Mouse (Mus musculus) ES-E14 (cell line): ENCODE results near the gene Ess2. TPM values are rescaled to one million over a fixed set of nuclear protein-coding genes. Genes with fewer than 3 reads are reported as not detected.
"Not testable (repeated sequence)": the region's sequence is repeated elsewhere in the genome, so short reads cannot be mapped to it uniquely, and the experiment has no call there.

Experiments used
- DNase-seq: peaks from one replicate; pipeline ENCODE4 v3.0.0-alpha.2; 2013; ENCODE audit warnings: low read depth, low spot score
- H3K27ac ChIP-seq: 2 replicates; pipeline ENCODE4 v1.5.1; 2012; ENCODE audit warnings: low read depth, mild to moderate bottlenecking, low read length, moderate library complexity, mixed read lengths; ENCODE audit not compliant: poor library complexity, insufficient read depth, severe bottlenecking
- H3K36me3 ChIP-seq: 2 replicates; pipeline ENCODE4 v1.6.1; 2012; ENCODE audit warnings: mild to moderate bottlenecking, low read length, moderate library complexity, mixed read lengths; ENCODE audit not compliant: control insufficient read depth, poor library complexity, insufficient read depth, severe bottlenecking
- H3K4me1 ChIP-seq, 2 experiments: fragments of 150-350 bp in 1 of 2; sonication (generic) in 1 of 2; 2 replicates each; pipeline ENCODE4 v1.6.1; 2012; ENCODE audit warnings: low read length in 2 of 2, mild to moderate bottlenecking in 1 of 2, mixed read lengths in 1 of 2; ENCODE audit not compliant: control insufficient read depth in 2 of 2, insufficient read depth in 2 of 2, poor library complexity in 1 of 2
- H3K4me3 ChIP-seq, 2 experiments: fragments of 150-350 bp in 1 of 2; sonication (generic) in 1 of 2; 2 replicates each; pipeline ENCODE4 v1.5.1; 2012; ENCODE audit warnings: low read length in 2 of 2, low read depth in 1 of 2, mild to moderate bottlenecking in 1 of 2, mixed read lengths in 1 of 2; ENCODE audit not compliant: insufficient read depth in 1 of 2, poor library complexity in 1 of 2, severe bottlenecking in 1 of 2
- H3K9ac ChIP-seq: 2 replicates; pipeline ENCODE4 v1.6.1; 2012; ENCODE audit warnings: low read depth, mild to moderate bottlenecking, low read length, mixed read lengths; ENCODE audit not compliant: poor library complexity, insufficient read depth, severe bottlenecking
- H3K9me3 ChIP-seq: fragments of 150-350 bp; sonication (generic); 2 replicates; pipeline ENCODE4 v1.6.1; 2012; ENCODE audit warnings: low read depth, mild to moderate bottlenecking, low read length; ENCODE audit not compliant: control insufficient read depth, insufficient read depth
- CHD2 ChIP-seq: IDR thresholded peaks from 2 replicates; pipeline ENCODE4 v1.6.1; 2014; ENCODE audit warnings: mild to moderate bottlenecking, low read depth, low read length, inconsistent platforms
- HCFC1 ChIP-seq: IDR thresholded peaks from 2 replicates; pipeline ENCODE4 v1.6.1; 2012; ENCODE audit warnings: low read length, inconsistent platforms, borderline replicate concordance; ENCODE audit not compliant: insufficient read depth
- MAFK ChIP-seq: IDR thresholded peaks from 2 replicates; pipeline ENCODE4 v1.6.1; 2014; ENCODE audit warnings: mild to moderate bottlenecking, low read depth, low read length, inconsistent platforms; ENCODE audit not compliant: insufficient read depth
- ZC3H11A ChIP-seq: IDR thresholded peaks from 2 replicates; pipeline ENCODE4 v1.6.1; 2012; ENCODE audit warnings: low read depth, mild to moderate bottlenecking, inconsistent platforms, low read length, borderline replicate concordance
- ZNF384 ChIP-seq: IDR thresholded peaks from 2 replicates; pipeline ENCODE4 v1.6.1; 2012; ENCODE audit warnings: low read depth, low read length, inconsistent platforms
- in situ Hi-C, 2 experiments: fragments of 600-800 bp; cut with MboI; formaldehyde crosslinking; loops; one replicate each; pipeline ENCODE4 v1.15.1; 2025; ENCODE audit warnings: low sequenced_read_pairs in 2 of 2, inconsistent platforms in 1 of 2; ENCODE audit not compliant: unreplicated experiment in 2 of 2
- total RNA-seq: library from RNA; depleted of rRNA; stranded (reverse); fragments of 300-350 nt; gene quantifications from 2 replicates; pipeline ENCODE4 v1.2.3, GENCODE M21; 2012; rRNA removed

Ess2 gene
- 27.2 and 30.2 TPM in 2 replicates for total RNA-seq

GRCm38 (mm10) chr16:17911052-17911595, at the start of gene Ess2:
Gene Ess2 (minus strand): TSS chr16:17911348.
- peak; percentile 96 for DNase-seq
- H3K4me1 ChIP-seq, result peaks cover 0 to 3% of the 10 kb centered on the region in 2 experiments; a peak in 1 of 4 replicates
- in situ Hi-C loops, result no loop called here
- H3K4me3 ChIP-seq, result peak within 1 kb of the TSS; percentile 96 to 99
- peaks cover 20% of the 10 kb centered on the region for H3K36me3 ChIP-seq
- H3K9ac ChIP-seq, result peak within 1 kb of the TSS; percentile 90
- TF ChIP-seq HCFC1 (peak; percentile 93), CHD2 (no peak), ZNF384 (peak; percentile 98), ZC3H11A (0 out of 2 replicates have a peak, but pooled peaks have one; percentile 4)
- H3K9me3 ChIP-seq, result no peaks in the 10 kb centered on the region
- 0 out of 2 replicates have a peak within 1 kb of the TSS, but pooled peaks have one; percentile 57 for H3K27ac ChIP-seq

DNA sequence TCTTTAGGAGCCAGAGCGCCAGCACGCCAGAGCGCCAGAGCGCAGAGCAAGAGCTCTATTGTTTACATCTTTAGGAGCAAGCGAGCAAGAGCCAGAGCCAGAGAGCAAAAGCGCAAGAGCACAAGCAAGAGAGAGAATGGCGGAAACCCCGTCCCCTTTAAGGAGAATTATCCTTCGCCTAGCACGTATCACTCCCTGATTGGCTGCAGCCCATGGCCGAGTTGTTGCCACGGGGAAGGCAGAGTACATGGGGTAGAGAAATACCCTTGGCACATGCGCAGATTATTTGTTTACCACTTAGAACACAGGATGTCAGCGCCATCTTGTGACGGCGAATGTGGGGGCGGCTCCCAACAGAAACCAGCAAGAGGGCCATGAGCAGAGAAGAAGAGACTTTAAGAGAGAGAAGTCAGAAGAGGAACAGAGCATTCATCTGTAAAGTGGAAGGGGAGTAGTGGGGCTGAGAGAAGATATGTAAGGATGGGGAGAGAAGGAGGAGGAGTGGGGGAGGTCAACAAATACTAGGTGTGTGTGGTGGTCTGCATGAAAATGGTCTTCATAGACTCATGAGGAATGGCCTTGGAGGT, 45.0 kb upstream of the Ess2 start:
- peaks cover 15% of the 10 kb centered on the region for H3K9me3 ChIP-seq
- DNase-seq, H3K27ac ChIP-seq, H3K4me3 ChIP-seq, H3K9ac ChIP-seq, in situ Hi-C loops, H3K4me1 ChIP-seq, H3K36me3 ChIP-seq: not testable (repeated sequence)

DNA sequence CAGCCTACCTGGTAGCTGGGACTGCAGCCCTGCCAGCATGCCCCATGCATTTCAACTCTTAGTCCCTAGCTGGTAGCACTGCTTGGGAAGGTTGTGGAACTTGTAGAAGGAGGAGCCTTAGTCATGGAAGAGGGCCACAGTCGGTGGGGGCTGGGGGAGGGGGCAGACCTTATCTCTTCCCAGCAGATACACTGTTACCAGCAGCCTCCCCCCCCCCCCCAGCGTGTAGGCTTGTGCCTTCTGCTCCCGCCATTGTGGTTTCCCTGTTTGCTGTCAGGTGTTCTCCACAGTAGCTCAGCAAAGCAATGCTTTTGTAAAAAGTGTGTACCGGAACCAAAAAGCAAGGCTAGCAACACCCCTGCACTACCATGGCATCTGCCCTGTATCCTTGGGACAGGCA, 40.5 kb upstream of the Ess2 start:
- TF ChIP-seq CHD2, result no peak
- no peak for TF ChIP-seq ZNF384
- no peak for TF ChIP-seq MAFK
- TF ChIP-seq ZC3H11A, result no peak
- no peak for TF ChIP-seq HCFC1

DNA sequence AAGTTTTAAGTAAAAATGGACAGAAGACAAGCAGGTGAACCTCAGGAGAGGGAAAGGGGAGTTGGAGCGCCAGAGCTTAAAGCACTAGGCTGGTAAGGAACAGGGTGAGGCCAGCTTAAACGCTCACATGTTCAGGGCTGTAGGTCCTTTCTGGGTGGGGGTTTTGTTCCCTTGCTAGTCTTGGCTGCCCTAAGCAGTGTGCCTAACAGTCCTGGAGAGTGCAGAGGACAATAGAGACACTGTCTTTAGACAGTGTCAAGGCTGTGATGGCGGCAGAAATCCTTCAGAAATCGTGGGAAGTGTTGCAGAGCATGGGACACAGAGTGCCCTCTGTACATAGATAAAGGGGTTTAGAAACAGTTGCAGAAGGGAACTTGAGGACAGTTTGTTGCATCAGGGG, 38.9 kb upstream of the Ess2 start:
- Histone ChIP-seq H3K4me3 (no peak overlapping the region), H3K9ac (no peak overlapping the region), H3K27ac (no peak overlapping the region), H3K4me1 (no peaks in the 10 kb centered on the region), H3K36me3 (no peaks in the 10 kb centered on the region), H3K9me3 (peaks cover 5% of the 10 kb centered on the region; the same call in 1 of the 2 replicates)
- DNase-seq, result no peak
- in situ Hi-C loops, result no loop called here
- TF ChIP-seq MAFK (no peak), ZNF384 (no peak), CHD2 (no peak), HCFC1 (no peak), ZC3H11A (no peak)

More for the DNA sequence above, 40.5 kb upstream of the Ess2 start:
- H3K4me3 ChIP-seq, result no peak overlapping the region
- H3K9ac ChIP-seq, result no peak overlapping the region
- peaks cover 8% of the 10 kb centered on the region; the same call in 1 of the 2 replicates for H3K9me3 ChIP-seq
- no peak for DNase-seq
- no peak overlapping the region for H3K27ac ChIP-seq
- H3K36me3 ChIP-seq, result no peaks in the 10 kb centered on the region
- H3K4me1 ChIP-seq, result no peaks in the 10 kb centered on the region
- in situ Hi-C loops, result no loop called here

GRCm38 (mm10) chr16:17949421-17949877, 38.3 kb upstream of the Ess2 start:
- Histone ChIP-seq H3K4me1 (peaks cover 0 to 2% of the 10 kb centered on the region in 2 experiments; a peak in 1 of 4 replicates), H3K27ac (no peak overlapping the region), H3K36me3 (no peaks in the 10 kb centered on the region), H3K4me3 (no peak overlapping the region), H3K9me3 (peaks cover 5% of the 10 kb centered on the region; the same call in 1 of the 2 replicates), H3K9ac (no peak overlapping the region)
- in situ Hi-C loops, result no loop called here
- no peak for DNase-seq
- TF ChIP-seq ZC3H11A (no peak), ZNF384 (no peak), HCFC1 (no peak), CHD2 (no peak), MAFK (no peak)
